ENCODE assay signal across 14 mouse cellular contexts in the genomic region with DNA sequence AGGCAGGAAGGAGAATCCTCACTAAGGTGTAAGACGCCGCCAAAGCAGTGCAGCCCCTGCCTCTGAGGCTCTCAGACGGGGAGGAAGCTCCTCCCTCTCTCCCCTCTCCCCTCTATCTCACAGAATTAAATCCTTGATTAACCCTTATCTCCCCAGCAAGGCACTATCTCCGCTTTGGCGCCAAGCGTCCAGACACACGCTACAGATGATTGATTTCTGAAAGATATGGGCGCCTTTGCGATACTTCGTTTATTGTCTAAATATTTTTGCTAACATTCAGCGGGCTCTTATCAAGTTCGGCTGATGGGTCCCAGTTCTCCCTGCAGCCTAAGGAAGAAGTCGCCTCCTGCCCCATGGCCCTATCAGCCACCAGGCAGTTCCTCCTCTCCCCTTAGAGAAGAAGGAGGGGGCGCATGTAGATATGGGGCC. TPM values are rescaled to one million over a fixed set of nuclear protein-coding genes. Genes with fewer than 3 reads are reported as not detected.
DNase-seq lines count a peak whose midpoint lies in the region; ATAC-seq lines count a peak whose summit lies in the region.
"Had no signal": no experiment of that assay in that cellular context is flagged by ENCODE, and none has a peak within 500 bp of the region (broad histone marks: within the 10 kb centered on the region; RNA-seq: fewer than 3 reads in every experiment).

No protein-coding gene starts in this region.

- 40% methylated on average over 14 of the region's 14 CpGs for WGBS in heart, embryonic 15.5 days
- 16% methylated on average over 14 of the region's 14 CpGs for WGBS in forebrain, embryonic 16.5 days
- WGBS in liver, embryonic 16.5 days (ENCODE audit: insufficient replicate concordance): 18% methylated on average over 14 of the region's 14 CpGs

- intact Hi-C loops in heart, postnatal 10 days (cut with DNase I): no loop called here

- H3K36me3 ChIP-seq in heart, embryonic 15.5 days: no peaks in the 10 kb centered on the region
- H3K36me3 ChIP-seq in forebrain, embryonic 16.5 days (ENCODE audit: control insufficient read depth, insufficient read depth): no peaks in the 10 kb centered on the region
- H3K36me3 ChIP-seq in liver, embryonic 16.5 days (ENCODE audit: control insufficient read depth, insufficient read depth): peaks cover 41% of the 10 kb centered on the region
- H3K36me3 ChIP-seq: limb, embryonic 12.5 days had no signal

- H3K27ac ChIP-seq in heart, embryonic 15.5 days: peak overlapping the region; percentile 66
- no peak overlapping the region for H3K27ac ChIP-seq in forebrain, embryonic 16.5 days (ENCODE audit: low read length)
- H3K27ac ChIP-seq in liver, embryonic 16.5 days (ENCODE audit: low read length): peak overlapping the region; percentile 99
- H3K27ac ChIP-seq: limb, embryonic 12.5 days had no signal

- no peak overlapping the region for H3K4me3 ChIP-seq in heart, embryonic 15.5 days
- H3K4me3 ChIP-seq in forebrain, embryonic 16.5 days (replicated peaks; ENCODE audit: low read length): no peak overlapping the region
- no peak overlapping the region for H3K4me3 ChIP-seq in liver, embryonic 16.5 days (ENCODE audit: low read depth, low read length)
- H3K4me3 ChIP-seq: limb, embryonic 12.5 days; myocyte had no signal

- no peak for ATAC-seq in heart, embryonic 15.5 days (replicated peaks; ENCODE audit: insufficient number of reproducible peaks, insufficient read depth, low FRiP score, low read depth)
- no peak for ATAC-seq in forebrain, embryonic 16.5 days
- ATAC-seq in liver, embryonic 16.5 days (ENCODE audit: low read depth): no peak

- H3K4me2 ChIP-seq in heart, embryonic 15.5 days: peak overlapping the region; percentile 16; the same call in 1 of the 2 replicates
- peak overlapping the region; percentile 26 for H3K4me2 ChIP-seq in forebrain, embryonic 16.5 days (ENCODE audit: low read length)
- H3K4me2 ChIP-seq in liver, embryonic 16.5 days (ENCODE audit: low read depth, low read length): peak overlapping the region; percentile 35
- H3K4me2 ChIP-seq: limb, embryonic 12.5 days had no signal

- H3K9me3 ChIP-seq in heart, embryonic 15.5 days (replicated peaks): no peaks in the 10 kb centered on the region
- H3K9me3 ChIP-seq in forebrain, embryonic 16.5 days (ENCODE audit: control insufficient read depth, low read length): no peaks in the 10 kb centered on the region
- H3K9me3 ChIP-seq in liver, embryonic 16.5 days (replicated peaks; ENCODE audit: control insufficient read depth, low read length): no peaks in the 10 kb centered on the region
- H3K9me3 ChIP-seq: limb, embryonic 12.5 days had no signal

- DNase-seq in heart, postnatal 10 days: no peak
- peak; percentile 74 for DNase-seq in MEL-GATA-1-ER (ENCODE audit: extremely low read depth, low read depth)
- DNase-seq in cerebellum, adult 11 months: no peak
- DNase-seq in cerebellum, postnatal 4 days (ENCODE audit: low spot score in 2 of 2): no peak
- no peak for DNase-seq in frontal cortex, postnatal 14 days (ENCODE audit: low spot score in 2 of 2)
- DNase-seq: thymus, postnatal 36 days had no signal

- H3K4me1 ChIP-seq in heart, embryonic 15.5 days (replicated peaks): peaks cover 94% of the 10 kb centered on the region
- H3K4me1 ChIP-seq in forebrain, embryonic 16.5 days (replicated peaks; ENCODE audit: control insufficient read depth, insufficient read depth, low read length): peaks cover 18% of the 10 kb centered on the region
- H3K4me1 ChIP-seq in liver, embryonic 16.5 days (ENCODE audit: control insufficient read depth, low read depth, low read length): peaks cover 100% of the 10 kb centered on the region

- H3K27me3 ChIP-seq in heart, embryonic 15.5 days: no peaks in the 10 kb centered on the region
- H3K27me3 ChIP-seq in forebrain, embryonic 16.5 days (replicated peaks; ENCODE audit: control insufficient read depth, insufficient read depth, low read length): no peaks in the 10 kb centered on the region
- no peaks in the 10 kb centered on the region for H3K27me3 ChIP-seq in liver, embryonic 16.5 days (ENCODE audit: control insufficient read depth, insufficient read depth, low read depth, low read length)

- no peak overlapping the region for H3K9ac ChIP-seq in heart, embryonic 15.5 days
- 0 out of 2 replicates have a peak overlapping the region, but pooled peaks have one; percentile 32 for H3K9ac ChIP-seq in forebrain, embryonic 16.5 days (replicated peaks; ENCODE audit: low read depth, low read length)
- peak overlapping the region; percentile 43 for H3K9ac ChIP-seq in liver, embryonic 16.5 days (ENCODE audit: low read depth, low read length)
- H3K9ac ChIP-seq: limb, embryonic 12.5 days had no signal

RNA-seq across cellular contexts. Expression of a gene that starts 34.4 kb away (rescaled TPM):
- polyA plus RNA-seq in heart, embryonic 15.5 days (2015; fragmentation: Nextera tagmentation; extraction: Ambion mirVana): not detected in 2 replicates
- not detected for total RNA-seq in heart, postnatal 10 days (2021)
- not detected in 2 replicates for polyA plus RNA-seq in forebrain, embryonic 16.5 days (2015; fragmentation: Nextera tagmentation; extraction: Ambion mirVana)
- polyA plus RNA-seq in liver, embryonic 16.5 days (2015; fragmentation: Nextera tagmentation; extraction: Ambion mirVana): not detected in 2 replicates
- total RNA-seq: granulocyte monocyte progenitor cell, adult 5-6 weeks had no signal
- polyA plus RNA-seq: embryonic facial prominence, embryonic 14.5 days; large intestine, adult 2 months; limb, embryonic 12.5 days; myocyte had no signal

RNA-seq across cellular contexts. Expression of a gene that starts 44.2 kb away (rescaled TPM):
- polyA plus RNA-seq in heart, embryonic 15.5 days (2015; fragmentation: Nextera tagmentation; extraction: Ambion mirVana): 3.8 and 3.9 TPM in 2 replicates
- total RNA-seq in heart, postnatal 10 days (2021): 10 to 100 TPM; 35.3 to 38.0 TPM
- polyA plus RNA-seq in forebrain, embryonic 16.5 days (2015; fragmentation: Nextera tagmentation; extraction: Ambion mirVana): 0.41 and 0.65 TPM in 2 replicates
- 6.8 and 8.1 TPM in 2 replicates for polyA plus RNA-seq in liver, embryonic 16.5 days (2015; fragmentation: Nextera tagmentation; extraction: Ambion mirVana)

RNA-seq across cellular contexts. Expression of a gene that starts 50.3 kb away (rescaled TPM):
- 26.1 and 31.0 TPM in 2 replicates for polyA plus RNA-seq in heart, embryonic 15.5 days (2015; fragmentation: Nextera tagmentation; extraction: Ambion mirVana)
- total RNA-seq in heart, postnatal 10 days (2021): 10 to 100 TPM; 25.5 to 27.5 TPM
- 44.7 and 47.5 TPM in 2 replicates for polyA plus RNA-seq in forebrain, embryonic 16.5 days (2015; fragmentation: Nextera tagmentation; extraction: Ambion mirVana)
- 17.8 and 19.0 TPM in 2 replicates for polyA plus RNA-seq in liver, embryonic 16.5 days (2015; fragmentation: Nextera tagmentation; extraction: Ambion mirVana)
